Mouse (Mus musculus) layer of hippocampus, postnatal 10 days (tissue): ENCODE measurements around the gene Pitpna. TPM values are rescaled to one million over a fixed set of nuclear protein-coding genes. Genes with fewer than 3 reads are reported as not detected.
"Not testable (repeated sequence)": the region's sequence is repeated elsewhere in the genome, so short reads cannot be mapped to it uniquely, and the experiment has no call there.

Experiments
- DNase-seq, 2 experiments: peaks; one replicate each; pipeline ENCODE4 v3.0.0; 2021; ENCODE audit warnings: low spot score in 2 of 2
- total RNA-seq, 2 experiments: library from RNA; stranded (reverse); gene quantifications; 2 replicates each; pipeline ENCODE4 v1.2.3; 2021

The Pitpna gene
- total RNA-seq, 2 experiments from 2014 or later: 310 to 313 TPM

GRCm38 (mm10) chr11:75586963-75587362, 934 bp upstream of the Pitpna start:
- DNase-seq: no peak

- no peak for DNase-seq
Measured at GRCm38 (mm10) chr11:75588285-75588941, 516 bp downstream of the Pitpna start.

GRCm38 (mm10) chr11:75592612-75593011, 4.7 kb downstream of the Pitpna start:
- DNase-seq: no peak

GRCm38 (mm10) chr11:75594431-75594830, 6.5 kb downstream of the Pitpna start:
- no peak for DNase-seq

GRCm38 (mm10) chr11:75595404-75595803, 7.5 kb downstream of the Pitpna start:
- no peak for DNase-seq

GRCm38 (mm10) chr11:75595816-75596215, 7.9 kb downstream of the Pitpna start:
- no peak for DNase-seq

- DNase-seq: no peak
Measured at GRCm38 (mm10) chr11:75596726-75597255, 8.9 kb downstream of the Pitpna start.

GRCm38 (mm10) chr11:75598004-75598403, 10.1 kb downstream of the Pitpna start:
- DNase-seq: no peak

- DNase-seq: not testable (repeated sequence)
Measured at GRCm38 (mm10) chr11:75599802-75600201, 11.9 kb downstream of the Pitpna start.

- no peak for DNase-seq
Measured at GRCm38 (mm10) chr11:75604826-75605225, 16.9 kb downstream of the Pitpna start.

- no peak for DNase-seq
Measured at GRCm38 (mm10) chr11:75605318-75605717, 17.4 kb downstream of the Pitpna start.

- DNase-seq: no peak
Measured at GRCm38 (mm10) chr11:75608776-75609175, 20.9 kb downstream of the Pitpna start.

- no peak for DNase-seq
Measured at GRCm38 (mm10) chr11:75610021-75610420, 22.1 kb downstream of the Pitpna start.

- no peak for DNase-seq
Measured at GRCm38 (mm10) chr11:75614769-75615168, 26.9 kb downstream of the Pitpna start.

GRCm38 (mm10) chr11:75615556-75615955, 27.7 kb downstream of the Pitpna start:
- DNase-seq: no peak

- no peak for DNase-seq
Measured at GRCm38 (mm10) chr11:75619133-75619532, 31.2 kb downstream of the Pitpna start.

GRCm38 (mm10) chr11:75620136-75620780, 32.4 kb downstream of the Pitpna start:
- DNase-seq: peak in 1 of 2 experiments; percentile 26

GRCm38 (mm10) chr11:75621426-75621825, 33.5 kb downstream of the Pitpna start:
- DNase-seq: no peak

- DNase-seq: no peak
Measured at GRCm38 (mm10) chr11:75622588-75623329, 34.9 kb downstream of the Pitpna start.

GRCm38 (mm10) chr11:75624102-75624554, 36.2 kb downstream of the Pitpna start:
- no peak for DNase-seq

GRCm38 (mm10) chr11:75625820-75626219, 37.9 kb downstream of the Pitpna start:
- DNase-seq: peak in 1 of 2 experiments; percentile 33

GRCm38 (mm10) chr11:75630098-75630497, 42.2 kb downstream of the Pitpna start:
- DNase-seq: no peak
